Mouse (Mus musculus) ES-E14 (cell line): ENCODE data around the gene Tnik.

Experiments
- MAFK ChIP-seq: IDR thresholded peaks from 2 replicates; pipeline ENCODE4 v1.6.1; 2014; ENCODE audit warnings: mild to moderate bottlenecking, low read depth, low read length, inconsistent platforms; ENCODE audit not compliant: insufficient read depth
- ZC3H11A ChIP-seq: IDR thresholded peaks from 2 replicates; pipeline ENCODE4 v1.6.1; 2012; ENCODE audit warnings: low read depth, mild to moderate bottlenecking, inconsistent platforms, low read length, borderline replicate concordance
- ZNF384 ChIP-seq: IDR thresholded peaks from 2 replicates; pipeline ENCODE4 v1.6.1; 2012; ENCODE audit warnings: low read depth, low read length, inconsistent platforms

- TF ChIP-seq MAFK (no peak), ZNF384 (no peak), ZC3H11A (no peak)
Observed at GRCm38 (mm10) chr3:28372459-28372858, 109.4 kb downstream of the Tnik start.
